Mouse (Mus musculus) cerebellum, adult 2 months (tissue): Measurements from ENCODE around the gene Gm49388. TPM values are rescaled to one million over a fixed set of nuclear protein-coding genes. Genes with fewer than 3 reads are reported as not detected.

ENCODE experiments used
- DNase-seq, 2 experiments: peaks; one replicate each; pipeline ENCODE4 v3.0.0; 2021
- H3K27ac ChIP-seq: fragments of 200-500 bp; 2 replicates; pipeline ENCODE4 v1.5.1; 2012; ENCODE audit warnings: low read length, control low read depth, inconsistent platforms; ENCODE audit not compliant: insufficient read depth
- H3K27me3 ChIP-seq: fragments of 200-500 bp; 2 replicates; pipeline ENCODE4 v1.6.1; 2012; ENCODE audit warnings: inconsistent platforms, mild to moderate bottlenecking, low read length, moderate library complexity; ENCODE audit not compliant: control insufficient read depth, insufficient read depth
- H3K4me1 ChIP-seq: fragments of 200-500 bp; 2 replicates; pipeline ENCODE4 v1.6.1; 2011; ENCODE audit warnings: low read length; ENCODE audit not compliant: control insufficient read depth, insufficient read depth
- H3K4me3 ChIP-seq: fragments of 200-500 bp; replicated peaks from 2 replicates; pipeline ENCODE3; 2011; ENCODE audit warnings: mild to moderate bottlenecking, low read depth, low read length, control low read depth; ENCODE audit not compliant: insufficient read depth
- CTCF ChIP-seq: fragments of 200-500 bp; IDR thresholded peaks from 2 replicates; pipeline ENCODE4 v1.5.1; 2011; ENCODE audit warnings: low read depth, mild to moderate bottlenecking, control low read depth, low read length, moderate library complexity, borderline replicate concordance; ENCODE audit not compliant: insufficient read depth
- POLR2A ChIP-seq: fragments of 200-500 bp; IDR thresholded peaks from 2 replicates; pipeline ENCODE4 v1.6.1; 2011; ENCODE audit warnings: low read length, control low read depth, borderline replicate concordance; ENCODE audit not compliant: insufficient read depth
- WGBS: fragments of 180-500 bp; shearing (Covaris S2); methylation state at CpG from one replicate; pipeline ENCODE4 v1.1.7; 2018; 5-methylcytosine and 5-hydroxymethylcytosine counted together
- polyA plus RNA-seq: library from polyadenylated mRNA; depleted of rRNA; stranded (reverse); fragments of >200 nt; gene quantifications from 2 replicates; pipeline ENCODE4 v1.2.3, GENCODE M21; 2012

Gene Gm49388
- polyA plus RNA-seq, 1 experiment = 0.47 TPM

GRCm38 (mm10) chr7:127812292-127812691 lies 26.9 kb downstream of the Gm49388 start:
- H3K27me3 ChIP-seq = no peaks in the 10 kb centered on the region
- 25% methylated on average over 3 of the region's 3 CpGs for WGBS
- peaks cover 44% of the 10 kb centered on the region for H3K4me1 ChIP-seq

GRCm38 (mm10) chr7:127813821-127814220 lies 28.4 kb downstream of the Gm49388 start:
- 12% methylated on average over 4 of the region's 4 CpGs for WGBS

More at GRCm38 (mm10) chr7:127812292-127812691, 26.9 kb downstream of the Gm49388 start:
- peak; percentile 62 to 69 for DNase-seq
- Histone ChIP-seq H3K4me3 (no peak overlapping the region), H3K27ac (peak overlapping the region; percentile 34; the same call in 1 of the 2 replicates)
- TF ChIP-seq CTCF = no peak
- TF ChIP-seq POLR2A = no peak

GRCm38 (mm10) chr7:127814241-127814921 lies 29.0 kb downstream of the Gm49388 start:
- DNase-seq = peak; percentile 98 to 99
- Histone ChIP-seq H3K27ac (peak overlapping the region; percentile 90), H3K4me3 (peak overlapping the region; percentile 1), H3K27me3 (no peaks in the 10 kb centered on the region), H3K4me1 (peaks cover 54% of the 10 kb centered on the region)
- 12% methylated on average over 19 of the region's 19 CpGs for WGBS
- peak; percentile 37; the same call in 1 of the 2 replicates for TF ChIP-seq POLR2A
- TF ChIP-seq CTCF = no peak

More at GRCm38 (mm10) chr7:127813821-127814220, 28.4 kb downstream of the Gm49388 start:
- Histone ChIP-seq H3K27me3 (no peaks in the 10 kb centered on the region), H3K27ac (peak overlapping the region; percentile 90), H3K4me1 (peaks cover 52% of the 10 kb centered on the region), H3K4me3 (no peak overlapping the region)
- no peak for TF ChIP-seq CTCF
- TF ChIP-seq POLR2A = no peak
- no peak for DNase-seq

GRCm38 (mm10) chr7:127815116-127815665 lies 29.8 kb downstream of the Gm49388 start:
- WGBS = 60% methylated on average over 15 of the region's 15 CpGs
- DNase-seq = no peak
- Histone ChIP-seq H3K4me3 (no peak overlapping the region), H3K27me3 (no peaks in the 10 kb centered on the region), H3K4me1 (peaks cover 58% of the 10 kb centered on the region), H3K27ac (peak overlapping the region; percentile 90)
- no peak for TF ChIP-seq POLR2A
- TF ChIP-seq CTCF = no peak

GRCm38 (mm10) chr7:127815954-127816821 lies 30.8 kb downstream of the Gm49388 start:
- DNase-seq = peak; percentile 68 to 71
- H3K4me1 ChIP-seq = peaks cover 56% of the 10 kb centered on the region
- peak overlapping the region; percentile 90 for H3K27ac ChIP-seq
- H3K27me3 ChIP-seq = no peaks in the 10 kb centered on the region
- WGBS = 9% methylated on average over 15 of the region's 15 CpGs
- TF ChIP-seq POLR2A (no peak), CTCF (peak; percentile 64; the same call in 1 of the 2 replicates)
- peak overlapping the region; percentile 1 for H3K4me3 ChIP-seq

- peak; percentile 55 to 62 for DNase-seq
- TF ChIP-seq POLR2A (no peak), CTCF (no peak)
- H3K4me3 ChIP-seq = no peak overlapping the region
- peak overlapping the region; percentile 49 for H3K27ac ChIP-seq
- no peaks in the 10 kb centered on the region for H3K27me3 ChIP-seq
- H3K4me1 ChIP-seq = peaks cover 55% of the 10 kb centered on the region
- WGBS = 16% methylated on average over 7 of the region's 7 CpGs
Observed at GRCm38 (mm10) chr7:127817053-127817452, 31.6 kb downstream of the Gm49388 start.

- WGBS = 40% methylated on average over 5 of the region's 5 CpGs
- H3K27ac ChIP-seq = peak overlapping the region; percentile 49; the same call in 1 of the 2 replicates
Observed at GRCm38 (mm10) chr7:127817776-127818175, 32.4 kb downstream of the Gm49388 start.

More at GRCm38 (mm10) chr7:127817776-127818175, 32.4 kb downstream of the Gm49388 start:
- TF ChIP-seq POLR2A (no peak), CTCF (no peak)
- Histone ChIP-seq H3K4me1 (peaks cover 50% of the 10 kb centered on the region), H3K4me3 (no peak overlapping the region), H3K27me3 (no peaks in the 10 kb centered on the region)
- peak; percentile 29 to 35 for DNase-seq
